Mouse (Mus musculus) urinary bladder, adult 2 months (tissue): ENCODE measurements around the gene Ccdc159. TPM values are rescaled to one million over a fixed set of nuclear protein-coding genes. Genes with fewer than 3 reads are reported as not detected.

ENCODE experiments used
- DNase-seq: peaks from one replicate; pipeline ENCODE4 v3.0.0; 2022; ENCODE audit warnings: low spot score
- polyA plus RNA-seq: library from polyadenylated mRNA; depleted of rRNA; stranded (reverse); fragments of >200 nt; gene quantifications from 2 replicates; pipeline ENCODE4 v1.2.3, GENCODE M21; 2012; rRNA removed

Ccdc159 gene
- polyA plus RNA-seq, 1 experiment: 9.4 TPM

- DNase-seq: no peak
Observed at GRCm38 (mm10) chr9:21961366-21961980, 34.2 kb downstream of the Ccdc159 start.

- no peak for DNase-seq
Observed at GRCm38 (mm10) chr9:21962010-21962409, 34.7 kb downstream of the Ccdc159 start.

GRCm38 (mm10) chr9:21962416-21963059, 35.3 kb downstream of the Ccdc159 start:
- no peak for DNase-seq

- no peak for DNase-seq
Observed at GRCm38 (mm10) chr9:21963417-21963816, 36.1 kb downstream of the Ccdc159 start, which contains the start of gene Epor. TSS of gene Epor (minus strand) at chr9:21963506.

GRCm38 (mm10) chr9:21968883-21969282, 41.6 kb downstream of the Ccdc159 start:
- DNase-seq: no peak

GRCm38 (mm10) chr9:21969304-21969703, 42.0 kb downstream of the Ccdc159 start:
- no peak for DNase-seq

GRCm38 (mm10) chr9:21976626-21977175, 49.4 kb downstream of the Ccdc159 start:
- DNase-seq: no peak

GRCm38 (mm10) chr9:21977331-21977730, 50.1 kb downstream of the Ccdc159 start:
- DNase-seq: no peak

- DNase-seq: no peak
Observed at GRCm38 (mm10) chr9:21977972-21978371, 50.7 kb downstream of the Ccdc159 start.

- no peak for DNase-seq
Observed at GRCm38 (mm10) chr9:21978398-21979128, 51.3 kb downstream of the Ccdc159 start.

GRCm38 (mm10) chr9:21983911-21984310, 56.6 kb downstream of the Ccdc159 start:
- no peak for DNase-seq

Other genes starting within 250 kb of the Ccdc159 start
- gene Ldlr, start 204.0 kb upstream of the Ccdc159 start, polyA plus RNA-seq: 29.2 and 35.7 TPM in 2 replicates
- 2.4 and 3.0 TPM in 2 replicates for gene Spc24, start 167.2 kb upstream of the Ccdc159 start, polyA plus RNA-seq
- 44.6 and 77.0 TPM in 2 replicates for gene Kank2, start 128.7 kb upstream of the Ccdc159 start, polyA plus RNA-seq
- 1.2 and 2.0 TPM in 2 replicates for gene Angptl8, start 92.0 kb upstream of the Ccdc159 start, polyA plus RNA-seq
- 89.2 and 102 TPM in 2 replicates for gene Dock6, start 74.8 kb upstream of the Ccdc159 start, polyA plus RNA-seq
- gene Rab3d, start 9.3 kb upstream of the Ccdc159 start, polyA plus RNA-seq: 54.4 and 59.9 TPM in 2 replicates
- 93.0 and 101 TPM in 2 replicates for gene Tmem205, start 85 bp downstream of the Ccdc159 start, polyA plus RNA-seq
- 14.5 and 17.1 TPM in 2 replicates for gene Plppr2, start 9.6 kb downstream of the Ccdc159 start, polyA plus RNA-seq
- 4.6 and 6.4 TPM in 2 replicates for gene Swsap1, start 28.3 kb downstream of the Ccdc159 start, polyA plus RNA-seq
- gene Epor, start 36.0 kb downstream of the Ccdc159 start, polyA plus RNA-seq: 1.8 and 2.1 TPM in 2 replicates
- gene Rgl3, start 62.0 kb downstream of the Ccdc159 start, polyA plus RNA-seq: 25.7 and 27.3 TPM in 2 replicates
- gene Ccdc151, start 75.2 kb downstream of the Ccdc159 start, polyA plus RNA-seq: 0.19 and 0.29 TPM in 2 replicates
- 84.4 and 86.5 TPM in 2 replicates for gene Prkcsh, start 75.3 kb downstream of the Ccdc159 start, polyA plus RNA-seq
- gene Elavl3, start 124.6 kb downstream of the Ccdc159 start, polyA plus RNA-seq: 0.06 and 0.16 TPM in 2 replicates
- gene Gm49318, start 143.8 kb downstream of the Ccdc159 start, polyA plus RNA-seq: not detected in 2 replicates
- gene Zfp653, start 143.9 kb downstream of the Ccdc159 start, polyA plus RNA-seq: 18.0 and 21.3 TPM in 2 replicates
- 39.4 and 40.3 TPM in 2 replicates for gene Ecsit, start 158.0 kb downstream of the Ccdc159 start, polyA plus RNA-seq
- gene Cnn1, start 171.7 kb downstream of the Ccdc159 start, polyA plus RNA-seq: 3,917 and 4,778 TPM in 2 replicates
- gene Elof1, start 189.7 kb downstream of the Ccdc159 start, polyA plus RNA-seq: 74.8 and 97.4 TPM in 2 replicates
- 24.0 and 35.7 TPM in 2 replicates for gene Acp5, start 208.2 kb downstream of the Ccdc159 start, polyA plus RNA-seq
- gene Pigyl, start 229.4 kb downstream of the Ccdc159 start, polyA plus RNA-seq: 84.1 and 92.9 TPM in 2 replicates